Mouse (Mus musculus): Measurements from ENCODE around the gene Kank3.

DNA sequence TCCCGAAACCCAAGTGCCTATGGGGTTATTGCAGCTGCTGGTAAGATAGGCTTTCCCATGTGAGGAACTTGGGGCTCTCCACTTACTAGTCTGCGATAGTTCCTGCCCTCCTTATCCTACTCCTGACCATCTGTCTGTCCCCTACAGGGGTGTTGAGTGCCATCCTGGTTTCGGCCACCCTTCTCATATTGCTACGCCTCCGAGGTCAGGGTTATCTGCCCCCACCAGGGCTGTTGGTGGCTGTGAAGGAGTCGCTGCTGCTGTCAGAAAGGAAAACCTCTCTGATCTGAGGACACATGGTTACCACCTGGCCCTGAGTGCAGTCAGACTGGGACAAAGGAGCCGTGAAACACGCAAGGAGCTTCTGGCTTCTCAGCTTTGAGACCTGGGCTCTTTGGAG lies 37.8 kb downstream of the Kank3 start:
- TF ChIP-seq CTCF (IDR thresholded peaks at IDR 0.05; ENCODE audit: borderline replicate concordance, insufficient read depth, low read length) (no peak), POLR2A (IDR thresholded peaks at IDR 0.05; ENCODE audit: low read depth, low read length) (no peak)

All from embryonic fibroblast, embryonic 13.5 days (primary cell).